Mouse (Mus musculus): ENCODE data around the gene Cd47.

Cd47 gene

DNA sequence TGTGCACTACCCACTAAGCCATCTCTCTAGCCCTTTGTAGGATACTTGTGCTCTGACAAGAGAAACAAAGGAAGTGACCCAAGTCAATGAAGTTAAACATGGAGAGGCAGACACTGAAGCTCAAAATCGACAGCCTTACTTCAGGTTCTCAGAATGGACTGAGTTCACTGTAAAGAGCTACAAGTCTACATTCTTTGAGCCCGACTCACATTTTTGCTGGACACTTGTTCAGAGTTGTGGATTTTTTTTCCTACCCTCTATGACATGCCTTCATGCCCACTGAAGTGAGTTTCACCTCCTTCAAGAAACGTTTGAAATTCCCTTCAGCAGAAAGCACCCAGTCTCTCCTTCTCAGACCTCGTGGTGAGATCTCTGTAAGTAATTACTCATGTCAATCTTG lies 148.9 kb downstream of the Cd47 start:
- no peak for TF ChIP-seq GATA4 (IDR thresholded peaks at IDR 0.05; ENCODE audit: insufficient replicate concordance, low read length)

DNA sequence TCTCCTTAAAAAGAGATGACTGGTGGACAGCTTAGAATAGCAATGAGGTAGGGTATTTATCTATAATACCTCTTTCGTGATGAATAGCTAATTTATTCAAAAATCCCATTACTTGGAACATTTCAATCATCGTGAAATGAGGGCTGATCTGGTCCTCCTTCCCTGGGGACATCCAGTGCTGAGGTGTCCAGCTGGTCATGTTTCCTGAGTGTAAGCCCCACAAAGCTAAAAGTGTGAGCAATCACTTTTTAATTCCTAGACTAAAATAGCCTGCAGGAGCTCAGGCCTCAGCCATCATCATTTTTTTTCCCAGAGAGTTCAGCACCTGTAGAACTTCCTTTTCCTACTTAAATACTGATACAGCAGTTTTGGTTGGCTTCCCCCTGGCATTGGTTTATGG lies 150.0 kb downstream of the Cd47 start:
- no peak for TF ChIP-seq GATA4 (IDR thresholded peaks at IDR 0.05; ENCODE audit: insufficient replicate concordance, low read length)

DNA sequence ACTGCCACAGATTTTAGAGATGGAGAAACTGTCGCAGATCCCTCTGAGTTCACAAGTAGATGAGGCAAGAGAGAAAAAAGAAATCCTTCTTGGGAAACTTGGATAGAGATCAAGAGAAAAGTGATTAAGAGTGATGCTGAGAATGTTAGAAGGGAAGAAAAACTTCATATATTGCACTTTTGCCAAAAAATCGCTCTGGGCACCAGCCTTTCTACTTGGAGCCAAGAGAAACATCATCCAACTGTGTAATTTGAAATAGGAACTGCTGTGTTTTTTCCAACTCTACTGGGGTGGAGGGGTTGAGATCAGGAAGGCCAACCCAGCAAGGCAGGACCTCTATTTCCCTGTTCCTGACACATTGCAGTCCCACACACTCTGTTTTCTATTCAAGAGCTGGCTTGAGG lies 151.0 kb downstream of the Cd47 start:
- TF ChIP-seq GATA4 (IDR thresholded peaks at IDR 0.05; ENCODE audit: insufficient replicate concordance, low read length): no peak

DNA sequence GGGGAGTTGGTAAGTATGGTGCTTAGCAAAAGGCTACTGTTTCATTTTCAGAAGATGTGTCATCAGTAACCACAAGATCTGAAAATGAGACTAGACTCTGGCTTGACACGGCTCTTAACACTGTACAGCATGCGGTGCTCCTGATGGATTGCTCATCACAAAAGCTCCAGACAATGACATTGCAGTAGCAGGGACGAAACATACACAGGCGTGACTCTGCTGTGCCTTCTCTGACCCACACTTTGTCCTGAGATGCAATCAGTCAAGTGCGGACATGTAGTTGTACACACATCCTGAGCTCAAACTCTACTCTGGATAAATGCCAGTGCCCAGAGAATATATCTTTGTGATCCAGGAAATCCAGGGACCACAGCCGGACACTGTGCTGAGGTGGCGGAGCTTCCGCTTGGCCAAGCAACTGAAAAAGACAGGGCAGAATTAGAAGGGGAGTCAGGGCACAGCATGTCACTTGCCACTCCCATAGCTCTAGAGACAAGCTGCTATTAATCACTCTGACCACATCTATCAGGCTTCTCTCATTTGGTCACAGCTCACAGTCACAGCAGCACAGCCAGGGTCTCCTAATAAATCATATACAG lies 151.7 kb downstream of the Cd47 start:
- TF ChIP-seq GATA4 (IDR thresholded peaks at IDR 0.05; ENCODE audit: insufficient replicate concordance, low read length): peak; percentile 68; the same call in 1 of the 2 replicates

GRCm38 (mm10) chr16:49953817-49954216 lies 153.5 kb downstream of the Cd47 start:
- 0 out of 2 replicates have a peak, but pooled peaks have one; percentile 17 for TF ChIP-seq GATA4 (IDR thresholded peaks at IDR 0.05; ENCODE audit: insufficient replicate concordance, low read length)

DNA sequence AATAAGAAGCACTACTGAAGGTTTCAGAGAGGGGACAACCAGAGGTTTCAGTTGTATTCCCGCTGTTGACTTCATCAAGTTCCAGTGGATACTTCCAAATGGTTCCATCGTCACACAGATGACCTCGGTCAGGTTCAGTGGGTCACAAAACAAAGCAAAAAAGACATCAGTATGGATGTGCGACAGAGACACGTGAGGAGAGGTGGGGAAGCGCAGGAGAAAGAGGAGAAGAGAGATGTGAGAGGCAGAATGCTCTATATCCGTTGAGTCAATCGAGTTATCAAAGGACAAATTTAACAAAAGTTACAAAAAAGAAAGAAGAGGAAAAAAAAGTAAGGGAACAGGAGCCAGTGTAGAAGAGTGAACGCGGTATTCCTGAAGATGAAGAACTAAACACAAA lies 154.6 kb downstream of the Cd47 start:
- no peak for TF ChIP-seq GATA4 (IDR thresholded peaks at IDR 0.05; ENCODE audit: insufficient replicate concordance, low read length)

DNA sequence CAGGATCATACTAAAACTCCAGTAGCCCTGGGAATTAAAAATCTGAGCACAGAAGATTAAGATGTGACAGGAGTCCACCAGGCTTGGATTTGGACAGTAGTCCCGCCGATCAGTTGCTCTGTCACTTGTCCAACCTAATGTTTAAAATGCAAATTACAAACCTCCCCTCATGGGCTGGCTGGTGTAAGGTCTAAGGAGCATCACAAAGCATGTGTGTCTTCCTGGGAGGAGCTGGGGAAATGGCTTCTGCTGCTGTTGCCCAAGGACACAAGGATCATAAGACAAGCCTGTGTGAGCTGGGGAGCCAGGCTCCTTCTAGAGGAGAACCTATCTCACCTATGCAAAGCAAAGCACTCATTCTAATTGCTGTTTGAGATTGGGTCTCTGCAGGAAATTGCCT lies 155.0 kb downstream of the Cd47 start:
- TF ChIP-seq GATA4 (IDR thresholded peaks at IDR 0.05; ENCODE audit: insufficient replicate concordance, low read length): no peak

- TF ChIP-seq GATA4 (IDR thresholded peaks at IDR 0.05; ENCODE audit: insufficient replicate concordance, low read length): no peak
Observed at GRCm38 (mm10) chr16:49955952-49956351, 155.6 kb downstream of the Cd47 start.

DNA sequence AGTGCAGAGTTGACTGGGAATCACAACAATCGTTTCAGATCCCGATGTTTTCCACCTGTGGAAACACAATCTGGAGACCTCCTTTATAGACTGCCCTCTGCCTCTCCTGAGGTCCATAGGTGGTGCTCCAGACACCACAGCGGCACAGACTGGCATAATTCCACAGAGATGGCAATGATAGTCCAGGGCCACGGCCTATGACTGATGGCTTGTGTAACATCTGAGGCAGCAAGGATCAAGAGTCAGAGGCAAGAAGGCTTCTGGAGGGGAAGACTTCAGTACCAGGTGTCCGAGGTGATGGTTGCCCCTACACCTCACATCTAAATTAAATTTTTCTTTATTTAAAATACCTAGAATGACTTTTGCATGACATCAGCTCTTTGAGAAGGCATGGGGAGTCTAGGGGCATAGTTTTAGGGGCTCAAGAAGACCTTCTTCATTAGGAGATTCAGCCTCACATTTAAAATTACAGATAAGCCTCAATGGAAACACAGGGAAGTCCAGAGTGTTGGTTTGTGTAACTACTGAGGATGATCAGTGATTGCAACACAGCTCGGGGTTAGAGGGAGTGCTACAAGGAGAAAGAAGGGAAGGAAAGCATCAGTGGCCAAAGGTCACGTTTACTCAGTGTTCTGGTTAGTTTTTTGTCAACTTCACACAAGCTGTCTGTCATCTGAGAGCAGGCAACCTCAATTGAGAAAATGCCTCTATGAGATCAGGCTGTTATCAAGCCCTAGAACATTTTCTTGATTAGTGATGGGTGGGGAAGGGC lies 156.4 kb downstream of the Cd47 start:
- no peak for TF ChIP-seq GATA4 (IDR thresholded peaks at IDR 0.05; ENCODE audit: insufficient replicate concordance, low read length)

DNA sequence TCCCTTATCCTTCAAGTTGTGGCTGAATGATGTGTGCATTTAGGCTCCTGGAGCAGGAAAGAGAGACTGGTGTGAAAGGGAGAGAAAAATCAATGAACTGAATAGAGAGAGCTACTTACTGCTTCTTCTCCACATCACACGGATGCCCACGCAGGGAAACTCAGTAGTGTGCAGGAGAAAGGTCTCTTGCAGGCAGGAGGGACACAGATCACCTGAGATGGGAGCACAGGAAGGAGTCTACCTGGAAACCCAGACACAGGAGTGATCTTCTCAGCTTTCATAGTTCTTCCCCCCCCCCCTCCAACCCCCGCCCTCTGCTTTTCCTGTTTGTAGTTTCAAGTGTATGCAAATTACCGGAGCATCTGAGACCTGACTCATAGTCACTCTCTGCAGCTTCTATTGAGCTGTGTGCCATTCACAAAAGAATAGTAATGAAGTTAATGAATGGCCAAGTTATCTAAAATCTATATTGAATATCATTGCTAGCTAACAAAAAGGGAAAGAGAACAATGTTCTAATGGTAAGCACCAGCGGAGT lies 158.6 kb downstream of the Cd47 start:
- no peak for TF ChIP-seq GATA4 (IDR thresholded peaks at IDR 0.05; ENCODE audit: insufficient replicate concordance, low read length)

- TF ChIP-seq GATA4 (IDR thresholded peaks at IDR 0.05; ENCODE audit: insufficient replicate concordance, low read length): no peak
Observed at GRCm38 (mm10) chr16:49962305-49962704, 162.0 kb downstream of the Cd47 start.

GRCm38 (mm10) chr16:49964321-49964986 lies 164.1 kb downstream of the Cd47 start:
- TF ChIP-seq GATA4 (IDR thresholded peaks at IDR 0.05; ENCODE audit: insufficient replicate concordance, low read length): no peak
